Mouse (Mus musculus): Measurements from ENCODE around the gene Itpkb. TPM values are rescaled to one million over a fixed set of nuclear protein-coding genes. Genes with fewer than 3 reads are reported as not detected.

The Itpkb gene
- total and polyA plus RNA-seq, 3 experiments, result 3.4 to 9.2 TPM; not detected in 1

GRCm38 (mm10) chr1:180286081-180286831 lies 44.0 kb upstream of the Itpkb start:
- no peaks in the 10 kb centered on the region; a peak in 1 of 4 replicates for H3K27me3 ChIP-seq (ENCODE audit: control insufficient read depth in 1 of 2, insufficient read depth in 2 of 2, low read length in 2 of 2)
- H3K9me3 ChIP-seq (replicated peaks; ENCODE audit: insufficient read depth, low read length), result no peaks in the 10 kb centered on the region
- H3K36me3 ChIP-seq (ENCODE audit: control insufficient read depth in 1 of 2, insufficient read depth in 2 of 2, low read length in 2 of 2), result no peaks in the 10 kb centered on the region; a peak in 2 of 4 replicates
- no peaks in the 10 kb centered on the region for H3K79me2 ChIP-seq (ENCODE audit: control insufficient read depth, insufficient read depth, low read length, poor library complexity)
- DNase-seq (ENCODE audit: low read depth, low spot score), result no peak
- H3K27ac ChIP-seq (ENCODE audit: control insufficient read depth, low read depth, low read length), result no peak overlapping the region
- H3K9ac ChIP-seq (ENCODE audit: control insufficient read depth, low read depth, low read length, poor library complexity, severe bottlenecking), result no peak overlapping the region
- no peak overlapping the region for H3K4me3 ChIP-seq (ENCODE audit: control insufficient read depth in 1 of 2, insufficient read depth in 1 of 2, low read depth in 2 of 2, low read length in 2 of 2)
- TF ChIP-seq CHD2 (IDR thresholded peaks at IDR 0.05; ENCODE audit: low read length) (no peak), POLR2A (IDR thresholded peaks at IDR 0.05; ENCODE audit: control insufficient read depth in 1 of 2, insufficient read depth in 1 of 2, low read depth in 1 of 2, low read length in 2 of 2, poor library complexity in 1 of 2) (no peak), TAL1 (IDR thresholded peaks at IDR 0.05; ENCODE audit: low read length) (no peak), HCFC1 (IDR thresholded peaks at IDR 0.05; ENCODE audit: low read depth, low read length) (no peak), MEF2A (IDR thresholded peaks at IDR 0.05; ENCODE audit: extremely low read depth, insufficient replicate concordance, low read depth, low read length, poor library complexity, severe bottlenecking) (no peak), MAX (IDR thresholded peaks at IDR 0.05; ENCODE audit: low read length) (no peak), CTCF (IDR thresholded peaks at IDR 0.05 in 2 of 3, conservative IDR thresholded peaks at IDR 0.05 in 1 of 3; ENCODE audit: control insufficient read depth in 1 of 3, insufficient read depth in 1 of 3, low read depth in 2 of 3, low read length in 3 of 3, poor library complexity in 1 of 3, severe bottlenecking in 1 of 3) (no peak), ELF1 (IDR thresholded peaks at IDR 0.05; ENCODE audit: low read depth, low read length) (no peak), ZMIZ1 (IDR thresholded peaks at IDR 0.05; ENCODE audit: low read depth, low read length) (no peak), NELFE (IDR thresholded peaks at IDR 0.05; ENCODE audit: low read depth, low read length) (no peak), SIN3A (IDR thresholded peaks at IDR 0.05; ENCODE audit: low read length) (no peak), MYB (IDR thresholded peaks at IDR 0.05; ENCODE audit: low read depth, low read length) (no peak), USF2 (IDR thresholded peaks at IDR 0.05; ENCODE audit: borderline replicate concordance in 1 of 2, insufficient read depth in 1 of 2, low read depth in 1 of 2, low read length in 2 of 2) (no peak), MYC (IDR thresholded peaks at IDR 0.05; ENCODE audit: low read depth, low read length) (no peak), ZNF384 (IDR thresholded peaks at IDR 0.05; ENCODE audit: low read depth, low read length) (no peak), CHD1 (IDR thresholded peaks at IDR 0.05; ENCODE audit: low read depth, low read length) (no peak)
- peaks cover 3 to 13% of the 10 kb centered on the region in 2 experiments; a peak in 3 of 4 replicates for H3K4me1 ChIP-seq (ENCODE audit: control insufficient read depth in 1 of 2, insufficient read depth in 2 of 2, low read length in 2 of 2)

- H3K9ac ChIP-seq (ENCODE audit: control insufficient read depth, low read depth, low read length, poor library complexity, severe bottlenecking), result no peak overlapping the region
- H3K27me3 ChIP-seq (ENCODE audit: control insufficient read depth in 1 of 2, insufficient read depth in 2 of 2, low read length in 2 of 2), result no peaks in the 10 kb centered on the region; a peak in 1 of 4 replicates
- peaks cover 3 to 19% of the 10 kb centered on the region in 2 experiments; a peak in 3 of 4 replicates for H3K4me1 ChIP-seq (ENCODE audit: control insufficient read depth in 1 of 2, insufficient read depth in 2 of 2, low read length in 2 of 2)
- H3K79me2 ChIP-seq (ENCODE audit: control insufficient read depth, insufficient read depth, low read length, poor library complexity), result no peaks in the 10 kb centered on the region
- no peak for DNase-seq (ENCODE audit: low read depth, low spot score)
- TF ChIP-seq POLR2A (IDR thresholded peaks at IDR 0.05; ENCODE audit: control insufficient read depth in 1 of 2, insufficient read depth in 1 of 2, low read depth in 1 of 2, low read length in 2 of 2, poor library complexity in 1 of 2), result no peak
- no peak for TF ChIP-seq MAFK (IDR thresholded peaks at IDR 0.05; ENCODE audit: borderline replicate concordance, low read depth, low read length)
- no peak for TF ChIP-seq KAT2A (conservative IDR thresholded peaks at IDR 0.05; ENCODE audit: low read depth, low read length)
- no peak for TF ChIP-seq RCOR1 (IDR thresholded peaks at IDR 0.05; ENCODE audit: low read depth, low read length)
- no peak for TF ChIP-seq MAZ (IDR thresholded peaks at IDR 0.05; ENCODE audit: low read depth, low read length)
- no peak for TF ChIP-seq UBTF (IDR thresholded peaks at IDR 0.05; ENCODE audit: borderline replicate concordance, insufficient read depth, low read depth, low read length)
- TF ChIP-seq SIN3A (IDR thresholded peaks at IDR 0.05; ENCODE audit: low read length), result no peak
- TF ChIP-seq MXI1 (IDR thresholded peaks at IDR 0.05; ENCODE audit: low read depth, low read length), result no peak
- no peak for TF ChIP-seq CTCF (IDR thresholded peaks at IDR 0.05 in 2 of 3, conservative IDR thresholded peaks at IDR 0.05 in 1 of 3; ENCODE audit: control insufficient read depth in 1 of 3, insufficient read depth in 1 of 3, low read depth in 2 of 3, low read length in 3 of 3, poor library complexity in 1 of 3, severe bottlenecking in 1 of 3)
- no peak for TF ChIP-seq BHLHE40 (IDR thresholded peaks at IDR 0.05; ENCODE audit: borderline replicate concordance, low read depth, low read length)
- no peak for TF ChIP-seq SMC3 (IDR thresholded peaks at IDR 0.05; ENCODE audit: low read depth, low read length)
- no peak for TF ChIP-seq TCF12 (IDR thresholded peaks at IDR 0.05; ENCODE audit: low read depth, low read length)
- TF ChIP-seq NRF1 (IDR thresholded peaks at IDR 0.05; ENCODE audit: insufficient read depth, low read depth, low read length, poor library complexity, severe bottlenecking), result no peak
- H3K4me3 ChIP-seq (ENCODE audit: control insufficient read depth in 1 of 2, insufficient read depth in 1 of 2, low read depth in 2 of 2, low read length in 2 of 2), result no peak overlapping the region
- no peaks in the 10 kb centered on the region for H3K9me3 ChIP-seq (replicated peaks; ENCODE audit: insufficient read depth, low read length)
- H3K27ac ChIP-seq (ENCODE audit: control insufficient read depth, low read depth, low read length), result no peak overlapping the region
- H3K36me3 ChIP-seq (ENCODE audit: control insufficient read depth in 1 of 2, insufficient read depth in 2 of 2, low read length in 2 of 2), result no peaks in the 10 kb centered on the region; a peak in 2 of 4 replicates
Measured at GRCm38 (mm10) chr1:180288227-180288626, 42.1 kb upstream of the Itpkb start.

Data from MEL (cell line).